In genomic region chr2:59992488-59993189, GRCm38 (mm10) we compare ENCODE assay signal across 10 mouse cellular contexts.
DNase-seq lines count a peak whose midpoint lies in the region; ATAC-seq lines count a peak whose summit lies in the region.
"Had no signal": no experiment of that assay in that cellular context is flagged by ENCODE, and none has a peak within 500 bp of the region (broad histone marks: within the 10 kb centered on the region; RNA-seq: fewer than 3 reads in every experiment).

No protein-coding gene starts in this region.

- H3K9me3 ChIP-seq in forebrain, embryonic 12.5 days, result no peaks in the 10 kb centered on the region
- no peaks in the 10 kb centered on the region for H3K9me3 ChIP-seq in forebrain, embryonic 11.5 days (ENCODE audit: control insufficient read depth, low read length)

- H3K4me1 ChIP-seq in forebrain, embryonic 12.5 days, result peaks cover 7% of the 10 kb centered on the region
- no peaks in the 10 kb centered on the region; the same call in 1 of the 2 replicates for H3K4me1 ChIP-seq in forebrain, embryonic 11.5 days (replicated peaks; ENCODE audit: control insufficient read depth, insufficient read depth, low read length)

- no peak for DNase-seq in forebrain, embryonic 11.5 days (ENCODE audit: low spot score)
- peak; percentile 16 for DNase-seq in 3T3-L1 (ENCODE audit: low read depth, low spot score)
- peak; percentile 90 for DNase-seq in forelimb bud, embryonic 11.5 days (ENCODE audit: low read depth, low spot score)
- DNase-seq in lung, postnatal 14 days, result peak; percentile 19
- DNase-seq in layer of hippocampus, adult 9-10 months (ENCODE audit: low spot score), result no peak
- DNase-seq in spleen, postnatal 4 days (ENCODE audit: low spot score in 2 of 2), result no peak
- DNase-seq in layer of hippocampus, adult 18-20 months (ENCODE audit: low spot score in 2 of 2), result no peak
- DNase-seq: cerebellum, adult 9-11 months; left cerebral cortex, postnatal 4 days had no signal

- no peaks in the 10 kb centered on the region for H3K27me3 ChIP-seq in forebrain, embryonic 12.5 days
- no peaks in the 10 kb centered on the region for H3K27me3 ChIP-seq in forebrain, embryonic 11.5 days (ENCODE audit: control insufficient read depth, insufficient read depth, low read length)

- H3K4me2 ChIP-seq in forebrain, embryonic 12.5 days, result no peak overlapping the region
- no peak overlapping the region for H3K4me2 ChIP-seq in forebrain, embryonic 11.5 days (ENCODE audit: low read depth, low read length, severe bottlenecking)

- H3K36me3 ChIP-seq in forebrain, embryonic 12.5 days (replicated peaks), result peaks cover 3% of the 10 kb centered on the region; the same call in 1 of the 2 replicates
- H3K36me3 ChIP-seq in forebrain, embryonic 11.5 days (ENCODE audit: control insufficient read depth, insufficient read depth, low read length), result no peaks in the 10 kb centered on the region

- H3K9ac ChIP-seq in forebrain, embryonic 12.5 days, result no peak overlapping the region
- H3K9ac ChIP-seq in forebrain, embryonic 11.5 days (ENCODE audit: low read length), result no peak overlapping the region

- no peak for ATAC-seq in forebrain, embryonic 12.5 days (ENCODE audit: low FRiP score)
- ATAC-seq in forebrain, embryonic 11.5 days (replicated peaks; ENCODE audit: low FRiP score), result no peak

- H3K4me3 ChIP-seq in forebrain, embryonic 12.5 days (replicated peaks), result no peak overlapping the region
- no peak overlapping the region for H3K4me3 ChIP-seq in forebrain, embryonic 11.5 days (ENCODE audit: low read depth, low read length)

- H3K27ac ChIP-seq in forebrain, embryonic 12.5 days, result 0 out of 2 replicates have a peak overlapping the region, but pooled peaks have one; percentile 2
- H3K27ac ChIP-seq in forebrain, embryonic 11.5 days (ENCODE audit: low read depth, low read length), result no peak overlapping the region

- WGBS in forebrain, embryonic 12.5 days, result 74% methylated on average over 10 of the region's 10 CpGs
- WGBS in forebrain, embryonic 11.5 days, result 72% methylated on average over 10 of the region's 10 CpGs

Comparison
In these comparisons a context has a peak if more than half of its experiments do, and no peak if none do; other contexts are left out.
1. DNase-seq: peak in 3T3-L1 (single experiment), forelimb bud, embryonic 11.5 days (single experiment) and lung, postnatal 14 days (single experiment); none in forebrain, embryonic 11.5 days (single experiment), layer of hippocampus, adult 9-10 months (single experiment), spleen, postnatal 4 days (0 of 2) and layer of hippocampus, adult 18-20 months (0 of 2).